Mouse (Mus musculus) stomach, postnatal 0 days (tissue): ENCODE data around the gene 4930505A04Rik. TPM values are rescaled to one million over a fixed set of nuclear protein-coding genes. Genes with fewer than 3 reads are reported as not detected.

Experiments
- ATAC-seq: fragments of 200-750 bp; cut with Nextera tagmentation; 2 replicates; pipeline ENCODE4 v1.8.0; 2017; ENCODE audit not compliant: low FRiP score, low TSS enrichment
- DNase-seq: peaks from one replicate; pipeline ENCODE4 v3.0.0-alpha.2; 2016; ENCODE audit warnings: low spot score
- H3K27ac ChIP-seq: fragments of 300-500 bp; sonication (generic); replicated peaks from 2 replicates; pipeline ENCODE4 v1.5.1; 2014; ENCODE audit warnings: mild to moderate bottlenecking, control low read depth
- H3K27me3 ChIP-seq: fragments of 300-500 bp; sonication (generic); 2 replicates; pipeline ENCODE4 v1.6.1; 2014; ENCODE audit warnings: low read length; ENCODE audit not compliant: control insufficient read depth, insufficient read depth
- H3K36me3 ChIP-seq: fragments of 300-500 bp; sonication (generic); 2 replicates; pipeline ENCODE4 v1.6.1; 2014; ENCODE audit warnings: low read length, mixed read lengths; ENCODE audit not compliant: control insufficient read depth, insufficient read depth
- H3K4me1 ChIP-seq: fragments of 300-500 bp; sonication (generic); replicated peaks from 2 replicates; pipeline ENCODE4 v1.6.1; 2014; ENCODE audit warnings: antibody characterized with exemption; ENCODE audit not compliant: control insufficient read depth, insufficient read depth
- H3K4me2 ChIP-seq: fragments of 300-500 bp; sonication (generic); replicated peaks from 2 replicates; pipeline ENCODE4 v1.6.1; 2014; ENCODE audit warnings: low read depth, mild to moderate bottlenecking, control low read depth, moderate library complexity
- H3K4me3 ChIP-seq: fragments of 300-500 bp; sonication (generic); 2 replicates; pipeline ENCODE4 v1.5.1; 2014; ENCODE audit warnings: low read depth, low read length, control low read depth
- H3K9ac ChIP-seq: fragments of 300-500 bp; sonication (generic); 2 replicates; pipeline ENCODE4 v1.6.1; 2014; ENCODE audit warnings: mild to moderate bottlenecking, low read length, control low read depth, mixed read lengths
- H3K9me3 ChIP-seq: fragments of 300-500 bp; sonication (generic); 2 replicates; pipeline ENCODE4 v1.6.1; 2016; ENCODE audit warnings: low read length; ENCODE audit not compliant: control insufficient read depth
- CTCF ChIP-seq: IDR thresholded peaks from 2 replicates; pipeline ENCODE4 v1.5.1; 2016; ENCODE audit warnings: antibody characterized with exemption, low read depth, mild to moderate bottlenecking, moderate library complexity
- EP300 ChIP-seq: optimal IDR thresholded peaks from 2 replicates; pipeline ENCODE3; 2016; ENCODE audit warnings: antibody characterized with exemption
- WGBS: fragments of 180-500 bp; shearing (Covaris S2); extraction: QIAGEN DNeasy Blood & Tissue Kit; methylation state at CpG from one replicate; pipeline ENCODE4 v1.1.7; 2014; 5-methylcytosine and 5-hydroxymethylcytosine counted together
- polyA plus RNA-seq: library from polyadenylated mRNA; unstranded; fragments of >200 nt; fragmentation: Nextera tagmentation; extraction: Ambion mirVana; gene quantifications from 2 replicates; pipeline ENCODE4 v1.2.1, GENCODE M21; 2015

4930505A04Rik gene
- polyA plus RNA-seq, result not detected in 2 replicates

DNA sequence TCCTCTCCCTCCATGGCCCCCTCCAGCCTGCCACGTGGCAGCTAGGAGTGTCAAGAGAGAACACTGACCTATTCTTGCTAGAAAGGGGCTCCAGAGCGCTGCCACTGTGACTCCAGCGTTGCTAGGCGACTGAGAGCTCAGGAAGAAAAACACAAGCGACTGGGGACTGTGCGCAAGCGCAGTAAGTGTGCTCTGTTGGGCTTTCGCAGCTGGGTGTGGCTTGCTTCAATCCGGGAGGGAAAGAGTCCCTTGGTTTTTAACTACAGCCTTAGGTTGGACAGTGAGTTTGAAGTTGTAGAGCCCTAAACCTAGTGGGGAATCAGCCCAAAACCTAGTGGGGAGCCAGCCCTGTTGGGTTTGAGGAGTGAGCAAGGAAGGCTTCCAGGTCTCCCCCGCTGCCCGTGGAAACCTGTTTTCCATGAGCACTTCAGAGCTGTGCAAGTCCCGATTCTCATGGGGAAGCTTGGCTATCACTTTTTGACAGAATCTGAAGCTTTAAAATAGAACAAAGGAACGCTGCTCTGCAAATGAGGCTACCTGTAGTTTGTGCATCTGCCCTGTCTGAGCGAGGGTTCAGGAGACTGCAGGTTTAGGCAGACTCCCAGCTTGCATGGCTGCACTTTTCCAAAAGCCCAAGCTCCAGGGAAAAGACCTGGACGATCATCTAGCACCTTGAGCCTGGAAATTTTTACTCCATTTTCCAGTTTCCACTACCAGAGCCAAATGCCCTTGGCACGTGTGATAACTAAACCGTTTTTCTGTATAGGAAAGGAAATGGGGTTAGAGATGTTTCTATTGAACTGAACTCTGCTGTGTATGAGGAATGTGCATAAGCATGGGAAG lies at the start of gene 4930505A04Rik:
4930505A04Rik (minus strand) TSS at position 77 of the 843 bp plus-strand sequence.
- Histone ChIP-seq H3K4me1 (no peaks in the 10 kb centered on the region), H3K4me3 (peak within 1 kb of the TSS; percentile 42), H3K27me3 (no peaks in the 10 kb centered on the region), H3K9ac (peak within 1 kb of the TSS; percentile 54), H3K9me3 (no peaks in the 10 kb centered on the region), H3K36me3 (no peaks in the 10 kb centered on the region), H3K4me2 (peak within 1 kb of the TSS; percentile 76), H3K27ac (peak within 1 kb of the TSS; percentile 87)
- 3% methylated on average over 17 of the region's 17 CpGs for WGBS
- ATAC-seq (peak; percentile 95), DNase-seq (peak; percentile 90)
- TF ChIP-seq CTCF (no peak), EP300 (no peak)

DNA sequence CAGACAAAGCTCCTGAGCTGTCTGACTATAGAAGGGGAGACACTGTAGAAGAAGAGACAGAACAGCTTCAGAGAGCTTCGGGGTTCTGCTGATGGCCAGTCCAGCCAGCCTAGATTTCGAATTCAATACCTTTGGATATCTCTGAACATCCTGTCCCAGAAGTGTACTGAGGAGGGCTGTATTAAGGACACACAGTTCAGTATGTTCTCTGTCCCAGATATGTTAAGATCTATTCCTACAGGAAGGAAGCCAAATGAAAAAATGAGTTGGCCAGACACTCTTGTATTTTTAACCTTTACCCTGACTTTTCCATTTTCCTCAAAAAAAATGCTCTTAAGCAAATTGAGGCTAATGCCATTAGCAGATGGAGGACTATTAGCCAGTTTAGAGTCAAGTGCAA lies 45.5 kb upstream of the 4930505A04Rik start:
- H3K4me1 ChIP-seq, result no peaks in the 10 kb centered on the region
- WGBS, result 80% methylated on average over 2 of the region's 2 CpGs
- no peaks in the 10 kb centered on the region for H3K27me3 ChIP-seq
- no peak for DNase-seq
- H3K9me3 ChIP-seq, result no peaks in the 10 kb centered on the region
- no peak for ATAC-seq
- no peak overlapping the region for H3K4me2 ChIP-seq
- no peak overlapping the region for H3K9ac ChIP-seq
- H3K27ac ChIP-seq, result no peak overlapping the region
- no peak overlapping the region for H3K4me3 ChIP-seq
- no peaks in the 10 kb centered on the region for H3K36me3 ChIP-seq
- TF ChIP-seq EP300 (no peak), CTCF (no peak)

DNA sequence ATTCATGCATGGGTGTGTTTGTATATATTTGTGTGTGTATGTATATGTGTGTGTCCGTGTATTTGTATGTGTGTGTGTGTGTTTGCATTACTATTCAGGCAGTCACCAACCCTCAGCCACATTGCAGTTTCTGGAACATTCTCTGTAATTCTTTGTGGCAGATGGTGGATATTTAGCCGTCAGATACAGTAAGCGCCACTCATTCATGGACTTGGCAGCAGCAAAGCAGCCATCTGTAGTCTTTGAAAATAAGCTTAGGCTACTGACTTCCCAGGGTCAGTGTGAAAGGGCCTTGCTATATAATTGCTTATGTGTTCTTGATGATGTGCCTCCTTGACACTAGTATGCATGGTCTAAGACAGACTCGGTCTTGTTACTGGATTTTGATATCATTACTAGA lies 36.6 kb upstream of the 4930505A04Rik start:
- ATAC-seq (no peak), DNase-seq (no peak)
- H3K4me3 ChIP-seq, result no peak overlapping the region
- 80% methylated on average over 4 of the region's 4 CpGs for WGBS
- H3K36me3 ChIP-seq, result no peaks in the 10 kb centered on the region
- no peaks in the 10 kb centered on the region for H3K27me3 ChIP-seq
- no peaks in the 10 kb centered on the region for H3K4me1 ChIP-seq
- H3K9me3 ChIP-seq, result no peaks in the 10 kb centered on the region
- no peak overlapping the region for H3K9ac ChIP-seq
- H3K27ac ChIP-seq, result no peak overlapping the region
- H3K4me2 ChIP-seq, result no peak overlapping the region
- no peak for TF ChIP-seq EP300
- TF ChIP-seq CTCF, result no peak

DNA sequence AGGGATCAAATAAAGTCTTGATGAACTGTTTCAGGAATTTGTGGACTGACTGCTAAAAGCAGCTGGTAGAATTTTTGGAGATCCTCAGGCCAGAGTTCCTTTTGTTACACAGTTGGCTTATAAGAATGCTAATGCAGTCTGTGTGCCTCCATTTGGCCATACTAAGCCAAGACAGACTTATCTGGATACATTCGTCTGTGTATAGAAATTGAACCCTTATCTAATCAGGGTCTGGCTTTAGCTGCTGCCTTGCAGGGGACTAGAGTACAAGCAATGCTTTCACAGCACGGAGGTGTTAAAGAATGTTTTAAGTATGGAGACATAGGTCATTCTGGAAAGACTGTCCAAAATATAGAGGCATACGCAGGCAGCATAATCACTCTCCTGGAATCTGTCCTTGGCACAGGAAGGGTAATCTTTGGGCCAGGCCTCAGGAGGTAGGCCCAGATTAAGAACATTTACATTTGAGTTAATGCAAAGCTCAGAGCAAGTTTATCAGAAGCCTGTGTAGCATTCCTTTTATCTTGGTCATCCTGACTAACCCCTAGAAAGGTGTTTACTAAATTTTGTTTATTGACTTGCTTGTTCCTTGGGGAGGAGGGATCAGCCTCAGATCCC lies 27.2 kb upstream of the 4930505A04Rik start:
- ATAC-seq (no peak), DNase-seq (no peak)
- Histone ChIP-seq H3K27ac (no peak overlapping the region), H3K4me2 (no peak overlapping the region), H3K27me3 (no peaks in the 10 kb centered on the region), H3K4me3 (no peak overlapping the region), H3K9ac (no peak overlapping the region), H3K9me3 (no peaks in the 10 kb centered on the region), H3K4me1 (no peaks in the 10 kb centered on the region), H3K36me3 (no peaks in the 10 kb centered on the region)
- TF ChIP-seq CTCF (no peak), EP300 (no peak)
- WGBS, result 38% methylated on average over 3 of the region's 3 CpGs

DNA sequence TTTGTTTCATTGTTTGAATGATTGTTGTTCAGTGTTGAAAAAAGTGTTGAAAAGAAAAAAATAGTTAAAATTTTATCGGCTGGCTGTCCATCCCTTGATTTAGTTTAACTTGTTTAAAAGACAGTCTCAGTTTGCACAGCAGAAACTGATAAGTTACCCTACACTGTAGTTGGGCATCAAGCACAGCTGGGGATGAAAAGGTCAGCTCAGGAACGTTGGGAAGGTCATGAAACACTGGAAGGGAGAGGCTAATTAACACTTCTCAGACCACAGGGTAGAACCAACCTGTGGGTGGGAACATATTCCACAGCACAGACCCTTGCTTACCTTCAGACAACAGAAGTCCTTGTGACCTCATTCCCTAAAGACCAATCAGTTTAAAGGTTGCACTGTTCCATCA lies 25.5 kb upstream of the 4930505A04Rik start:
- H3K27ac ChIP-seq, result no peak overlapping the region
- no peaks in the 10 kb centered on the region for H3K36me3 ChIP-seq
- no peak overlapping the region for H3K9ac ChIP-seq
- H3K27me3 ChIP-seq, result no peaks in the 10 kb centered on the region
- H3K9me3 ChIP-seq, result no peaks in the 10 kb centered on the region
- no peak overlapping the region for H3K4me3 ChIP-seq
- DNase-seq (no peak), ATAC-seq (no peak)
- TF ChIP-seq EP300, result no peak
- TF ChIP-seq CTCF, result no peak
- no peak overlapping the region for H3K4me2 ChIP-seq
- WGBS, result 66% methylated on average over 2 of the region's 2 CpGs
- H3K4me1 ChIP-seq, result no peaks in the 10 kb centered on the region
